Mouse (Mus musculus): Measurements from ENCODE around the gene Plekha4.
A peak's percentile ranks its signal among the peaks of the same experiment; 100 is the strongest.
"Not testable (repeated sequence)": the region's sequence is repeated elsewhere in the genome, so short reads cannot be mapped to it uniquely, and the experiment has no call there.

The Plekha4 gene

DNA sequence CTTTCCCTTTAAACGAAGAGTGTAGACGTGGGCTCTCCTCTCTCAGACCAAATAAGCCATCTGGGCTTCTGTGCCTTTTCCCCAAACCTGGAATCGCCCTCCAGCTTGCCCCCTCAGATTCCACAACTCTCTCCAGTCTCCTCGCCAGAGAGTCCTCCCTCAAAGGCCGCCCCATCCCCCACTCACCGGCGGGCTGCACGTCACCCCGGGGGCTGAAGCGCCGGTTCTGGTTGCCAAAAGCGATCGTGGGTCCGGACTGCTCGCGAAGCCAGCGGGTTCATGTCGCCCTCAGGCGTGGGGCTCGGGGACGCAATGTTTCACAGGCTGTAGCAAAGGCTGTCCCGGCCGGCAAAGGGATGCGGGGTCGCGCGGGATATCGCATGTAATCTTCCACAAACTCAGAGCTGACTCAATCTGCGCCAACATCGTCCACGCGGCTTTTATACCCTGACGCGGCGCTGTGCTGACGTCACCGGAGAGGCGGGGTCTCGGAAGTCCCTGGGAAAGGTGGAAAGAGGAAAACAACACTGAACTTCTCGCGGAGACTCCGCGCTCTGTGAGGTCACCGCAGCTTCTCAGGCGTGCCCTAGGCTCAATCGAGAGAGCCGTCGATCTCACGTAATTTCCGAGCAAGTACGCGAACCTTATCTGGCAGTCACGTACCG is at the start of gene Plekha4, which contains the start of gene Ppp1r15a:
Gene Plekha4, plus strand, starts transcription at position 522 of the 665 bp plus-strand sequence.
Gene Ppp1r15a, minus strand, starts transcription at position 460 of the 665 bp plus-strand sequence.
- DNase-seq (ENCODE audit: low spot score in 2 of 2), result peak; percentile 96

GRCm38 (mm10) chr7:45476453-45476852 is 49.7 kb upstream of the Plekha4 start:
- no peak for DNase-seq (ENCODE audit: low spot score in 2 of 2)

- no peak for DNase-seq (ENCODE audit: low spot score in 2 of 2)
Measured at GRCm38 (mm10) chr7:45477003-45477402, 49.1 kb upstream of the Plekha4 start.

GRCm38 (mm10) chr7:45478774-45479173 is 47.4 kb upstream of the Plekha4 start:
- no peak for DNase-seq (ENCODE audit: low spot score in 2 of 2)

DNA sequence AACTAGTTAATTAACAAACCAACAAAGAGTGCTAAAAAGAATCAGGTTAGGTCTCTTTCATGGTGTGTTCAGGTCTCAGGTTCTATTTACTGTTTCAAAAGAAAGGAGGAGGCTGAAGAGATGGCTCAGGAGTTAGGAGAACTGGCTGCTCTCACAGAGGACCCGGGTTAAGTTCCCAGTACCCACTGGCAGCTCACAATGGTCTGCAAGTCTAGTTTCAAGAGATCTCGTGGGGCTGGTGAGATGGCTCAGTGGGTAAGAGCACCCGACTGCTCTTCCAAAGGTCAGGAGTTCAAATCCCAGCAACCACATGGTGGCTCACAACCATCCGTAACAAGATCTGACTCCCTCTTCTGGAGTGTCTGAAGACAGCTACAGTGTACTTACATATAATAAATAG is 45.8 kb upstream of the Plekha4 start:
- not testable (repeated sequence) for DNase-seq (ENCODE audit: low spot score in 2 of 2)

DNA sequence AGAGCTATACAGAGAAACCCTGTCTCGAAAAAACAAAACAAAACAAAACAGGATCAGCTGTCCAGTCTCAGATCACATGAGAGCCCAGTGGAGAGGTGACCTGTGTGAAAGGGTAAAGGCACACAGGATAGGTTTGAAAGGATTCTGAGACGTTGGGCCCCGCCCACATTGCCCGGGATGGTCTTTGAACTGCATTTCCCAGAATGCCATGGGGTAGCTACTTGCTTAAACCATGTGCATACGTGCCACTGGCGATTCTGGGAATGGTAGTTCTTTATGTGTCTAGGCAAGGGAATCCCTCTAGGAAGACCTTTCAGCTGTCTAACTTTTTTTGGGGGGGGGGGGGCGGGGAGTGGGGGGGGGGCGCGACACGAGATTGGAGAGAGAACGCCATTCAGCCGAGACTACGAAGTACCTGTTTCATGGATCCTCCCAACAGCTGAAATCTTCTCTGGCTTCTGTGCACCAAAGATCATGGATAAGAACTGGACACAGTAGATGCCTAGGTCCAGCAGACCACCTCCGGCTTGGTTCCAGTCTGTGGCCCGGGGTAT is 44.7 kb upstream of the Plekha4 start, which contains the start of gene Tulp2:
Gene Tulp2, plus strand, starts transcription at position 504 of the 554 bp plus-strand sequence.
- no peak for DNase-seq (ENCODE audit: low spot score in 2 of 2)

DNA sequence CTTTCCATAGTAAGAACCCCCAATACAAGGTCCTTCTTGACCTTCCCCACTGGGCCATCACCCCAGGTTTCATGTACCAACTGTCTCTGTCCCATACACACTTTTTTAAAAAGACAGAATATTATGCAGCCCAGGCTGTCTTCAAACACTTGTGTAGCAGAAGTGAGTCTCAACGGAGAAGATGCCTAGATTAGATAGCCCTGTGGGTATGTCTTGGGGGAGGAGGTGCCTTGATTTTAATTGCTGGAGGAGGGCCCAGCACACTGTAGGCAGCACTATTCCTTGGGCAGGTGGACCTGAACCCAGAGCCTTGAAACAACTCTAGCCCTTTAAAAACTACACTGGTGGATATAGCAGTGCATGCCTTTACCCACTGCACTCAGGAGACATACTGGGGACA is 44.0 kb upstream of the Plekha4 start:
- no peak for DNase-seq (ENCODE audit: low spot score in 2 of 2)

- DNase-seq (ENCODE audit: low spot score in 2 of 2), result not testable (repeated sequence)
Measured at GRCm38 (mm10) chr7:45484985-45485384, 41.1 kb upstream of the Plekha4 start.

DNA sequence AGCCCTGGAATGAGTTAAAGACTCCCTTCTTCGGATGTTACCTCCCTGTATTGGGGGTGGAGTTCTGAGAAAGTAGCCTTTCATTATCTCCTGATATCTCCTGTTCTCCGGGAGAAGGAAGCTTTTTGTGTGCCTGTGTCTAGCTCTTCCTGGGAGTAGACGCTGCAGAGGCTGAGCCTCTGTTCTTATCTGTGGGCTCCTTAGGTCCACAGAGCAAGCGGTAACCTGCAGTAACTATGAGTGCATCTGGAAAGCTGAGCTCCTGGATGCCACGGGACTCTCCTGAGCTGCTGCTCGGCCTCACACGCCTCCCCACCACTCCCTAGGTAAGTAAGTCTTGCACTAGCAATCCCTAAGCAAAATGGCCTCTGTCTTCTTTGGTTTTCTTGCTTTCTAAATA is 40.0 kb upstream of the Plekha4 start:
- DNase-seq (ENCODE audit: low spot score in 2 of 2), result no peak

DNA sequence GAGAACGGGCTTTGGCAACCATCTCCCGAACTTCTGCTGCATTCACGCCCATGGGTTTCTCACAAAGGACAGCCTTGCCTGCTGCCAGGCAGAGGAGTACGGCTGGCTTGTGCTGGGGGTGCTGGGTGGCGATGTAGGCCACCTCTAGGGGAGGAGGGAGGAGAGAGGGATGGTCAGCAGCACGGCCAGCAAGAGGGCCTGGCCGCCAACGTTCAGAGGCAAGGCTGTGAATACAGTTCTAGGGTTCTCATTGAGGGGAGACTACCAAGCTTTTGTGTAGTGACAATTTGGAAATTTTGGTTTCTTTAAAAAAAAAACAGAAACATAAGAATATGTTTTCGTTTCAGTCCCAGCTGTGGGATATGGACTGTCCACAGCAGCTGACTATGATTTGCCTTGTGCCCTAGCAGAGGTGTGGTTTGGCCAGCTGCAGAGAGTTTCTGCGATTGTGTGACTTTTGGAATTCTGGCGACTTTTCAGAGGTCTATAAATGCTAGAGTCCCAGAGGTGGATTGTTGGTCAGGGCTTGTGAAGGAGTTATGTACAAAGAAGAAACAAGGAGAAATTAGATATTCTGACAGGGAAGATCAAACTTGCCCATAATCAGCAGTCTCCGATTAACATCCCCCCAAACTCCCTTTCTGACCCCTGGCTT is 39.2 kb upstream of the Plekha4 start, which contains the start of gene Gm45808:
Gene Gm45808, minus strand, starts transcription at position 51 of the 655 bp plus-strand sequence.
- no peak for DNase-seq (ENCODE audit: low spot score in 2 of 2)

GRCm38 (mm10) chr7:45487861-45488292 is 38.3 kb upstream of the Plekha4 start:
- DNase-seq (ENCODE audit: low spot score in 2 of 2), result no peak

GRCm38 (mm10) chr7:45488293-45489204 is 37.6 kb upstream of the Plekha4 start, which contains the start of gene Dhdh:
Gene Dhdh (minus strand): TSS chr7:45488805.
- DNase-seq (ENCODE audit: low spot score in 2 of 2), result no peak

- DNase-seq (ENCODE audit: low spot score in 2 of 2), result no peak
Measured at GRCm38 (mm10) chr7:45489578-45489977, 36.6 kb upstream of the Plekha4 start.

- DNase-seq (ENCODE audit: low spot score in 2 of 2), result no peak
Measured at GRCm38 (mm10) chr7:45490822-45491221, 35.3 kb upstream of the Plekha4 start.

DNA sequence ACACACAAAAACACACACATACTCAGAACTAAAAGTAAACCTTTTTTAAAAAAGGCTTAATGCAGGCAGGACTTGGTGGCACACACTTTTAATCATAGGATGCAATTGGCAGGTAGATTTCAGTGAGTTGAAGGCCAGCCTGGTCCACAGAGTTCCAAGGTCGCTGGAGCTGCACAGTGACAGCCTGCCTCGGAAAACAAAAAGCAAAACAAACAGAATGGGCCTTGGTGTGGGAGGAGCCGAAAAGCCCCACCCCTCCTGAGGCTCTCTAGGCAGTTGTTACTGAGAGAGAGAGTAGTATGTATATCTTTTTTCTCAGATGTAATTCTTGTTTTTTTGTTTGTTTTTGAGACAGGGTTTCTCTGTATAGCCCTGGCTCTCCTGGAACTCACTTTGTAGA is 34.9 kb upstream of the Plekha4 start:
- no peak for DNase-seq (ENCODE audit: low spot score in 2 of 2)

DNA sequence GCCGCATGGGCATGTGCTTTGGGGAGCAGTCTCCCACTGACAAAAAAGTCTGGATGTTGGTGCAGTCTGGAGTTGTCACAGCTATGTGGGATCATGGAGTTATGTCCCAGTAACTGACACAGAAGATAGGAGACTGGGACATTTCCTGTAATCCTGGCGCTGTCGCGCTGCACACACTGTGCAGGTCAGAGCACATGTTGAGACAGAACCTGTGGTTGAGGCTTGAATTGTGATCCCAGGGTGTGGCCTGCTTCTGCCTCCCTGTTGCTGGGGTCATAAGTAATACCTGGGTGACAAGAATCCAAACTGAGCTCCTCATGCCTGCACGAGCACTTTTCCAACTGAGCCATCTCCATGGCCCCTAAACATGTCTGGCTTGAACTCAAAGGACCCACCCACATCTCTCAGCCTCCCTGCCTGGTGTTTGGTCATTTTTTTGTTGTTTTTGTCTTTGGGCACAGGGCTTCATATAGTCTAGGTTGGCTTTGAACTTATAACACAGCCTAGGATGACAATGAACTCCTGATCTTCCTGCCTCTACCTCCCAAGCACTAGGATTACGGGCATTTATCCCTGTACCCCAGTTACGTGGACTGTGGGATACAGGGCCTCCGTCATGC is 33.8 kb upstream of the Plekha4 start:
- no peak for DNase-seq (ENCODE audit: low spot score in 2 of 2)

DNA sequence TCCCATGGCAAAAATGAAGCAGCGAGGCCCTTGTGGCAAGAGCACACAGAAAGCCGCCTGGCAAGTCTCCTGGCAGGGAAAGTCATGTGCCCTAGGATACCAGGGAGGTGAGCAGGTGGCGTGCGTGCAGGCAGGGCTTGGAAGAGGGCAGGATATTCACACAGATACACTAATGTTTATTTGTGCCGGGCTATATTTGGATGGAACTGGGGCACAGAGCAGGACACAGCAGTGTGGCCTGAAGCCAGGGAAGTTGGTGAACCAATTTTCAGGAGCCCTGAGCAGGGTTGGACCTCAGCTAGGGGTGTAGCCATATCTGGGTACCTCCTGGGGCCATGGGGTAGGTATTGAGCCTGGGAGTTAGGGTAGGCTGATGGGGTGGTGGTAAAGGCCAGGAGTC is 33.2 kb upstream of the Plekha4 start:
- DNase-seq (ENCODE audit: low spot score in 2 of 2), result no peak

DNA sequence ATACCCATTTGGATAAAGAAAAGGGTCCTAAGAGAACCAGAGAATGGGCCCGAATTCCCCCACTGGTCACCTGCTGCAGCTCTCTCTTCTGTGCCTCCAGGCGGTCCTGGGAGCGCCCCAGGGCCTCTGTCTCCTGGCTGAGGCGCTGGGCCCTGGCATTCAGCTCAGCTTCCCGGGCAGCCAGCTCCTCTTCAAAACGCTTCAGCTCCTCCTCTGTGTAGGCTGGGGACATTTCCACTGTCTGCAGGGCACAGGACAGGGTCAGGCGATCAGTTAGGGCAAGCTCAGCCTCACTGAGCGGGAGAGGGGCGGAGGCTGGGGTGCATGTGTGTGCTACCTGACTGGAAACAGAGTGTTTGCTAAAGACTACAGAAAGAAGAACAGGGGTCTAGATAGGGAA is 31.6 kb upstream of the Plekha4 start:
- DNase-seq (ENCODE audit: low spot score in 2 of 2), result no peak

DNA sequence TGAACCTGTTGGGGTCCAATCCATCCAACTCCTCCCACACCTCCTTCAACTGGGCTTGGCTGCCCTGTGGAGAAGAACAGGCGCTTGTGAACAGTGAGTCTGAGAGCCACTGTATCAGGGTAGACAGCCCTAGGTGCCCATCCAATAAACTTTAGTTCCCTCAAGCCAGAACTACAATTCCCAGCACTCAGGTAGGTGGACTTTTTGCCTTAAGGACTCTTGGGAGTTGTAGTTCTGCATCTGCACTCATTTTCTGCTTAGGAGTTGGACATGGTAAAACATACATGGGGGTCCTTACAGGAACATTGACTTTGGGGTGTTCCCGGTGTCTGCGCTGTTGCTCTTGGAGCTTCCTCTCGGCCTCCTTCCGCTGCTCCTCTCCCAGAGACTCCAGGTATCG is 27.7 kb upstream of the Plekha4 start:
- DNase-seq (ENCODE audit: low spot score in 2 of 2), result no peak

DNA sequence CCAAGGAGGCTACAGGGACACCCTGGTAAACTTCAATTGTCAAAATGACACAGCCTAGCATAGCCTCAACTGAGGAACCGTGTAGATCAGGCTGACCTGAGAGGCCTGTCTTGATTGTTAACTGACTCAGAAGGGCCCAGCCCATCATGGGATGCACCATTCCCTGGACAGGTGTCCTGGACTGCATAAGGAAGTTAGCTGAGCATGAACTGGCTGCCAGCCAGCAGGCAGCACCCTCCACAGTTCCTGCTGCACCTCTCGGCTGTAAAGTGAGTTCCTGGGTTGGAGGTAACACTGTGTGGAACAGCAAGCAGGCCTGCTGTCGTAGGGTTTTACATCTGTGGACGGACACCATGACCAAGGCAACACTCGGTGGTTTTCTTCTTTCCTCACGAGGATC is 18.5 kb upstream of the Plekha4 start:
- DNase-seq (ENCODE audit: low spot score in 2 of 2), result no peak

- no peak for DNase-seq (ENCODE audit: low spot score in 2 of 2)
Measured at GRCm38 (mm10) chr7:45508561-45508960, 17.6 kb upstream of the Plekha4 start.

Measured in frontal cortex, postnatal 25 days (tissue).